In genomic region chr10:86025906-86026305, GRCm38 (mm10) we compare ENCODE assay signal across 15 mouse cellular contexts. TPM values are rescaled to one million over a fixed set of nuclear protein-coding genes. Genes with fewer than 3 reads are reported as not detected.
"Had no signal": no experiment of that assay in that cellular context is flagged by ENCODE, and none has a peak within 500 bp of the region (broad histone marks: within the 10 kb centered on the region; RNA-seq: fewer than 3 reads in every experiment).

No protein-coding gene starts in this region.

- H3K4me3 ChIP-seq: kidney, embryonic 15.5 days; limb, embryonic 13.5 days; midbrain, embryonic 10.5 days had no signal

- H3K27me3 ChIP-seq: kidney, embryonic 15.5 days; limb, embryonic 13.5 days had no signal

- H3K9me3 ChIP-seq: kidney, embryonic 15.5 days; limb, embryonic 13.5 days; midbrain, embryonic 10.5 days had no signal

- H3K9ac ChIP-seq: kidney, embryonic 15.5 days; limb, embryonic 13.5 days had no signal

- H3K27ac ChIP-seq: kidney, embryonic 15.5 days; limb, embryonic 13.5 days; midbrain, embryonic 10.5 days had no signal

- H3K4me2 ChIP-seq: kidney, embryonic 15.5 days; limb, embryonic 13.5 days had no signal

- ATAC-seq: intestine, embryonic 16.5 days; midbrain, embryonic 16.5 days had no signal

- DNase-seq: kidney, adult 2 months; kidney, postnatal 14 days; layer of hippocampus, adult 9-11 months; layer of hippocampus, postnatal 36 days; lung, adult 18-20 months; thymus, adult 18-20 months; thymus, postnatal 14 days had no signal

RNA-seq across cellular contexts. Expression of gene Bpifc, which starts 14.2 kb away (rescaled TPM):
- total RNA-seq: layer of hippocampus, adult 18-20 months; left cerebral cortex, postnatal 25 days had no signal
- polyA plus RNA-seq: intestine, embryonic 16.5 days; midbrain, embryonic 16.5 days; neural tube, embryonic 14.5 days had no signal
